Mouse (Mus musculus) MEL (cell line): ENCODE measurements around the gene Cxcl17.

Source experiments
- CHD2 ChIP-seq: IDR thresholded peaks from 2 replicates; pipeline ENCODE4 v1.6.1; 2011; ENCODE audit warnings: low read length, improper control_type of control experiment
- CTCF ChIP-seq, 3 experiments: IDR thresholded peaks in 2 of 3; conservative IDR thresholded peaks in 1 of 3; 2 replicates each; pipeline ENCODE4 v1.5.1; 2011 to 2012; ENCODE audit warnings: low read length in 3 of 3, low read depth in 2 of 3, mild to moderate bottlenecking in 2 of 3, improper control_type of control experiment in 1 of 3, inconsistent platforms in 1 of 3, mixed read lengths in 1 of 3, moderate library complexity in 1 of 3; ENCODE audit not compliant: control insufficient read depth in 1 of 3, insufficient read depth in 1 of 3, poor library complexity in 1 of 3, severe bottlenecking in 1 of 3
- E2F4 ChIP-seq: IDR thresholded peaks from 2 replicates; pipeline ENCODE4 v1.6.1; 2011; ENCODE audit warnings: low read depth, low read length, improper control_type of control experiment, borderline replicate concordance
- EP300 ChIP-seq, 2 experiments: IDR thresholded peaks; 2 replicates each; pipeline ENCODE4 v1.6.1; 2011; ENCODE audit warnings: improper control_type of control experiment in 2 of 2, low read length in 2 of 2, low read depth in 1 of 2, mild to moderate bottlenecking in 1 of 2
- GABPA ChIP-seq: IDR thresholded peaks from 2 replicates; pipeline ENCODE4 v1.6.1; 2012; ENCODE audit warnings: low read depth, mild to moderate bottlenecking, inconsistent platforms, low read length, improper control_type of control experiment, moderate library complexity
- GATA1 ChIP-seq: IDR thresholded peaks from 2 replicates; pipeline ENCODE4 v1.6.1; 2011; ENCODE audit warnings: low read depth, low read length, improper control_type of control experiment
- HCFC1 ChIP-seq: IDR thresholded peaks from 2 replicates; pipeline ENCODE4 v1.6.1; 2012; ENCODE audit warnings: low read depth, mild to moderate bottlenecking, inconsistent platforms, low read length, improper control_type of control experiment, moderate library complexity
- MAFK ChIP-seq: IDR thresholded peaks from 2 replicates; pipeline ENCODE4 v1.6.1; 2011; ENCODE audit warnings: low read depth, mild to moderate bottlenecking, low read length, improper control_type of control experiment, borderline replicate concordance
- MYB ChIP-seq: IDR thresholded peaks from 2 replicates; pipeline ENCODE4 v1.6.1; 2011; ENCODE audit warnings: mild to moderate bottlenecking, low read depth, low read length, improper control_type of control experiment
- NRF1 ChIP-seq: IDR thresholded peaks from 2 replicates; pipeline ENCODE4 v1.6.1; 2014; ENCODE audit warnings: low read depth, mild to moderate bottlenecking, inconsistent platforms, low read length, improper control_type of control experiment, moderate library complexity; ENCODE audit not compliant: poor library complexity, insufficient read depth, severe bottlenecking
- POLR2A ChIP-seq, 2 experiments: IDR thresholded peaks; 2 replicates each; pipeline ENCODE4 v1.6.1; 2011 to 2012; ENCODE audit warnings: low read length in 2 of 2, mild to moderate bottlenecking in 2 of 2, control low read depth in 1 of 2, improper control_type of control experiment in 1 of 2, low read depth in 1 of 2, moderate library complexity in 1 of 2; ENCODE audit not compliant: control insufficient read depth in 1 of 2, insufficient read depth in 1 of 2, poor library complexity in 1 of 2

DNA sequence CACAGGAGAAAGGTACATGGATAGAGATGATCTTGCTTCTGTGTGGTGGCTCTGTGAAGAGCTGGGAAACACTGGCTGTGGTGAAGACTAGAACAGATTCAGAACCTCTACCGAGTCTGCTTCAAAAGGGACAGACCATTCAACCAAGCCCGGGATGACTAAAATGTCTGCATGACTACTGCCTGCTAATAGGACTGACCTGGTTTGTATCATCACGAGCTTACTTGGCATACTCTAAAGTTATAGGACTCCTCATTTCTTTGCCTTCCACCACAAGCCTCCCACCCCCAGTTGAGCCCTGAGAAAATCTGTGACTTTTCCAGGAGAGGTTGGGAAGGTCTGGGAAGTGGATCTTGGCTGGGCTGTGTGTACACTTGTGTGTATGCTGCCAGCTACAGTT, 825 bp downstream of the Cxcl17 start:
- no peak for TF ChIP-seq GATA1
- no peak for TF ChIP-seq CTCF (IDR thresholded peaks at IDR 0.05 in 2 of 3, conservative IDR thresholded peaks at IDR 0.05 in 1 of 3; ENCODE audit: control insufficient read depth in 1 of 3, insufficient read depth in 1 of 3, low read depth in 2 of 3, low read length in 3 of 3, poor library complexity in 1 of 3, severe bottlenecking in 1 of 3)
- no peak for TF ChIP-seq EP300 (IDR thresholded peaks at IDR 0.05; ENCODE audit: low read depth in 1 of 2, low read length in 2 of 2)
- no peak for TF ChIP-seq GABPA
- no peak for TF ChIP-seq NRF1
- no peak for TF ChIP-seq POLR2A (IDR thresholded peaks at IDR 0.05; ENCODE audit: control insufficient read depth in 1 of 2, insufficient read depth in 1 of 2, low read depth in 1 of 2, low read length in 2 of 2, poor library complexity in 1 of 2)
- no peak for TF ChIP-seq E2F4
- no peak for TF ChIP-seq MAFK
- TF ChIP-seq MYB, result no peak
- TF ChIP-seq CHD2, result no peak
- TF ChIP-seq HCFC1, result no peak
